Mouse (Mus musculus): Measurements from ENCODE around the gene Tnfrsf21. TPM values are rescaled to one million over a fixed set of nuclear protein-coding genes. Genes with fewer than 3 reads are reported as not detected.

Gene Tnfrsf21
- total RNA-seq, 1 experiment from 2014 or later = 10.5 TPM

- peak; percentile 47 for DNase-seq
Observed at GRCm38 (mm10) chr17:43076801-43077493, 60.6 kb downstream of the Tnfrsf21 start.

GRCm38 (mm10) chr17:43077540-43077939 lies 61.2 kb downstream of the Tnfrsf21 start:
- no peak for DNase-seq

GRCm38 (mm10) chr17:43081225-43081624 lies 64.9 kb downstream of the Tnfrsf21 start:
- no peak for DNase-seq

GRCm38 (mm10) chr17:43089496-43089895 lies 73.1 kb downstream of the Tnfrsf21 start:
- DNase-seq = no peak

GRCm38 (mm10) chr17:43090948-43091724 lies 74.8 kb downstream of the Tnfrsf21 start:
- no peak for DNase-seq

- DNase-seq = no peak
Observed at GRCm38 (mm10) chr17:43092280-43092995, 76.1 kb downstream of the Tnfrsf21 start.

GRCm38 (mm10) chr17:43094285-43094684 lies 77.9 kb downstream of the Tnfrsf21 start:
- DNase-seq = no peak

- no peak for DNase-seq
Observed at GRCm38 (mm10) chr17:43097101-43097688, 80.8 kb downstream of the Tnfrsf21 start.

GRCm38 (mm10) chr17:43106108-43106507 lies 89.8 kb downstream of the Tnfrsf21 start:
- DNase-seq = no peak

GRCm38 (mm10) chr17:43107338-43107737 lies 91.0 kb downstream of the Tnfrsf21 start:
- no peak for DNase-seq

- no peak for DNase-seq
Observed at GRCm38 (mm10) chr17:43109501-43109900, 93.1 kb downstream of the Tnfrsf21 start.

- DNase-seq = no peak
Observed at GRCm38 (mm10) chr17:43110168-43110885, 94.0 kb downstream of the Tnfrsf21 start.

GRCm38 (mm10) chr17:43113391-43113984 lies 97.1 kb downstream of the Tnfrsf21 start:
- DNase-seq = no peak

GRCm38 (mm10) chr17:43114086-43114581 lies 97.8 kb downstream of the Tnfrsf21 start:
- no peak for DNase-seq

- no peak for DNase-seq
Observed at GRCm38 (mm10) chr17:43114926-43115325, 98.6 kb downstream of the Tnfrsf21 start.

GRCm38 (mm10) chr17:43116748-43117147 lies 100.4 kb downstream of the Tnfrsf21 start:
- no peak for DNase-seq

GRCm38 (mm10) chr17:43119446-43119845 lies 103.1 kb downstream of the Tnfrsf21 start:
- DNase-seq = no peak

GRCm38 (mm10) chr17:43121096-43121495 lies 104.7 kb downstream of the Tnfrsf21 start:
- no peak for DNase-seq

GRCm38 (mm10) chr17:43128305-43128704 lies 112.0 kb downstream of the Tnfrsf21 start:
- DNase-seq = no peak

GRCm38 (mm10) chr17:43128908-43129533 lies 112.7 kb downstream of the Tnfrsf21 start:
- no peak for DNase-seq
